Mouse (Mus musculus) kidney, adult 2 months (tissue): ENCODE data around the gene Mef2c.

ENCODE experiments used
- CTCF ChIP-seq: fragments of 200-500 bp; conservative IDR thresholded peaks from 2 replicates; pipeline ENCODE4 v1.5.1; 2011; ENCODE audit warnings: low read depth, mild to moderate bottlenecking, control low read depth, low read length, moderate library complexity, mixed read lengths; ENCODE audit not compliant: insufficient read depth, insufficient read length
- POLR2A ChIP-seq: fragments of 200-500 bp; IDR thresholded peaks from one replicate; pipeline ENCODE4 v1.6.1; 2011; ENCODE audit warnings: low read depth, low read length, control low read depth

DNA sequence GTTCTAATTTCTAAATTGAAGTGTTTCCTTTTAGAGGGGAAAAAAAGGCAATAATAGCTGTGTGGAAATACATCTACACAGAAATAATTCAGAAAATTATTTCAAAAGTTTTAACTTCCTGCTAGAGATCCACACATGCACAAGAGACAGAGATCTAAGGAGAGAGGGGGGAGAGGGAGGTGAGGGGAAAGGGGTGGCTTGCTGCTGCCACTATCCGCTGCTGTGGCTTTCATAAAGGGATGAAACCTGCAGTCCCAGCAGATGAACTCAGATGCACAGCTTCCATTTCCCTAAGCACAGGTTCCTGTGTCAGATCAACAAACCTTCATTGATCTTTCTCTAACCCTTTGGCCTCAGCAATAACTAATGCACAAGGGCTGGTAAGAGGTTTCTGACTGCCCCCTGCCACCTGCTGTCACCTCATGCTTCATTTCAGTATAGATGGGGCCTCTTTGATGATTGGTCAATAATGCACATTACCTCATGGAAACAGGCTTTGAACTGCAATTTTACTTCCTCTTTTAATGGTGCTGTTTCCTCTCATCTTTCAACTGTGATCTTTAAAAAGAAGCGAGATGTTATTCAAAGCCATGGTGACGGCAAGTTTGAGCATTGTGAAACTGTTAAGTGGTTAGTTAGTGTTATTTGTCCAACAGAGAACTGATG lies 105.2 kb downstream of the Mef2c start:
- TF ChIP-seq POLR2A (no peak), CTCF (no peak)
